Mouse (Mus musculus) neural tube, embryonic 15.5 days (tissue): ENCODE measurements around the gene Krt5. TPM values are rescaled to one million over a fixed set of nuclear protein-coding genes. Genes with fewer than 3 reads are reported as not detected.
"Not testable (repeated sequence)": the region's sequence is repeated elsewhere in the genome, so short reads cannot be mapped to it uniquely, and the experiment has no call there.

ENCODE experiments used
- ATAC-seq: fragments of 200-750 bp; cut with Nextera tagmentation; 2 replicates; pipeline ENCODE4 v1.8.0; 2017; ENCODE audit warnings: mild to moderate bottlenecking, moderate TSS enrichment, moderate library complexity; ENCODE audit not compliant: low FRiP score
- H3K27ac ChIP-seq: fragments of 300-500 bp; sonication (generic); replicated peaks from 2 replicates; pipeline ENCODE4 v1.5.1; 2015; ENCODE audit warnings: mild to moderate bottlenecking, inconsistent platforms
- H3K27me3 ChIP-seq: fragments of 300-500 bp; sonication (generic); replicated peaks from 2 replicates; pipeline ENCODE4 v1.6.1; 2015; ENCODE audit warnings: inconsistent platforms
- H3K36me3 ChIP-seq: fragments of 300-500 bp; sonication (generic); 2 replicates; pipeline ENCODE4 v1.6.1; 2015; ENCODE audit warnings: inconsistent platforms
- H3K4me1 ChIP-seq: fragments of 300-500 bp; sonication (generic); 2 replicates; pipeline ENCODE4 v1.6.1; 2015; ENCODE audit warnings: inconsistent platforms
- H3K4me2 ChIP-seq: fragments of 300-500 bp; sonication (generic); 2 replicates; pipeline ENCODE4 v1.6.1; 2015; ENCODE audit warnings: inconsistent platforms, mild to moderate bottlenecking, moderate library complexity
- H3K4me3 ChIP-seq: fragments of 300-500 bp; sonication (generic); replicated peaks from 2 replicates; pipeline ENCODE4 v1.5.1; 2015; ENCODE audit warnings: mild to moderate bottlenecking, inconsistent platforms
- H3K9ac ChIP-seq: fragments of 300-500 bp; sonication (generic); replicated peaks from 2 replicates; pipeline ENCODE4 v1.6.1; 2015; ENCODE audit warnings: mild to moderate bottlenecking, inconsistent platforms
- H3K9me3 ChIP-seq: fragments of 300-500 bp; sonication (generic); replicated peaks from 2 replicates; pipeline ENCODE4 v1.6.1; 2016; ENCODE audit warnings: inconsistent platforms
- WGBS: fragments of 180-500 bp; shearing (Covaris S2); methylation state at CpG from one replicate; pipeline ENCODE4 v1.1.7; 2015; ENCODE audit warnings: mixed read lengths; 5-methylcytosine and 5-hydroxymethylcytosine counted together
- microRNA-seq: library from miRNA; unstranded; fragments of <30 nt; microRNA quantifications from one replicate; pipeline ENCODE4, GENCODE M21; 2017
- polyA plus RNA-seq: library from polyadenylated mRNA; unstranded; fragments of >200 nt; fragmentation: Nextera tagmentation; extraction: Ambion mirVana; gene quantifications from 2 replicates; pipeline ENCODE4 v1.2.1, GENCODE M21; 2015

Krt5 gene
- polyA plus RNA-seq, 1 experiment from 2014 or later: 0.79 TPM

- 71% methylated on average over 3 of the region's 3 CpGs for WGBS
- H3K27me3 ChIP-seq: no peaks in the 10 kb centered on the region
- no peaks in the 10 kb centered on the region for H3K9me3 ChIP-seq
- no peaks in the 10 kb centered on the region for H3K4me1 ChIP-seq
- H3K36me3 ChIP-seq: no peaks in the 10 kb centered on the region
- ATAC-seq: no peak
- H3K27ac ChIP-seq: no peak overlapping the region
- H3K4me3 ChIP-seq: no peak overlapping the region
- no peak overlapping the region for H3K9ac ChIP-seq
- no peak overlapping the region for H3K4me2 ChIP-seq
Measured at GRCm38 (mm10) chr15:101699192-101699591, 13.5 kb downstream of the Krt5 start.

GRCm38 (mm10) chr15:101697326-101698188, 15.1 kb downstream of the Krt5 start:
- no peak overlapping the region for H3K4me2 ChIP-seq
- H3K9ac ChIP-seq: no peak overlapping the region
- H3K9me3 ChIP-seq: no peaks in the 10 kb centered on the region
- H3K27ac ChIP-seq: no peak overlapping the region
- 77% methylated on average over 8 of the region's 8 CpGs for WGBS
- ATAC-seq: no peak
- H3K27me3 ChIP-seq: no peaks in the 10 kb centered on the region
- H3K36me3 ChIP-seq: no peaks in the 10 kb centered on the region
- no peak overlapping the region for H3K4me3 ChIP-seq
- no peaks in the 10 kb centered on the region for H3K4me1 ChIP-seq

GRCm38 (mm10) chr15:101694207-101694606, 18.5 kb downstream of the Krt5 start, which contains the start of gene Krt6a:
TSS of gene Krt6a (minus strand) at chr15:101694307.
- H3K9ac ChIP-seq: no peak within 1 kb of the TSS
- H3K4me2 ChIP-seq: no peak within 1 kb of the TSS
- no peaks in the 10 kb centered on the region for H3K36me3 ChIP-seq
- WGBS: 86% methylated on average over 5 of the region's 5 CpGs
- H3K4me1 ChIP-seq: no peaks in the 10 kb centered on the region
- no peaks in the 10 kb centered on the region for H3K9me3 ChIP-seq
- no peak for ATAC-seq
- no peak within 1 kb of the TSS for H3K4me3 ChIP-seq
- H3K27me3 ChIP-seq: no peaks in the 10 kb centered on the region
- H3K27ac ChIP-seq: no peak within 1 kb of the TSS

GRCm38 (mm10) chr15:101690460-101690859, 22.2 kb downstream of the Krt5 start:
- H3K4me2 ChIP-seq, H3K27me3 ChIP-seq, H3K4me1 ChIP-seq, ATAC-seq, H3K9ac ChIP-seq, H3K27ac ChIP-seq, H3K9me3 ChIP-seq, H3K4me3 ChIP-seq, H3K36me3 ChIP-seq: not testable (repeated sequence)
- 95% methylated on average over 5 of the region's 5 CpGs for WGBS

DNA sequence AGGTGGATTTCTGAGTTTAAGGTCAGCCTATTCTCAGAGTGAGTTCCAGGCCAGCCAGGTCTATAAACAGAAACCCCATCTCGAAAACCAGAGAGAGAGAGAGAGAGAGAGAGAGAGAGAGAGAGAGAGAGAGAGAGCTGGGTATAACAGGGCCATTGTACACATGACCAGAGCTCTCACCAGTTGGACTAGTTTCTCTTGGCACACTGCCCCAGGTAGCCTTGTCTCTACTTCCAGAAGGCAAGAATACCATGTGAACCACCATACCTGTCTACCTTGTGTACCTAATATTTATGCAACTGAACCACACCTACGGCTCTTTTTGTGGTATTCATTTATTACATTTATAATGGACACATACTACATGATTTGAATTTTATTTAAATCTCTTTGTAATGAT, 24.5 kb downstream of the Krt5 start:
- Histone ChIP-seq H3K4me3 (no peak overlapping the region), H3K4me2 (no peak overlapping the region), H3K27ac (no peak overlapping the region), H3K9ac (no peak overlapping the region), H3K36me3 (no peaks in the 10 kb centered on the region), H3K27me3 (no peaks in the 10 kb centered on the region), H3K9me3 (no peaks in the 10 kb centered on the region), H3K4me1 (no peaks in the 10 kb centered on the region)
- 83% methylated on average over 2 of the region's 2 CpGs for WGBS
- no peak for ATAC-seq

- Histone ChIP-seq H3K9ac (no peak within 1 kb of the TSS), H3K27ac (no peak within 1 kb of the TSS), H3K4me1 (no peaks in the 10 kb centered on the region), H3K27me3 (no peaks in the 10 kb centered on the region), H3K36me3 (no peaks in the 10 kb centered on the region), H3K9me3 (no peaks in the 10 kb centered on the region), H3K4me2 (no peak within 1 kb of the TSS), H3K4me3 (no peak within 1 kb of the TSS)
- WGBS: 87% methylated on average over 2 of the region's 2 CpGs
- no peak for ATAC-seq
Measured at GRCm38 (mm10) chr15:101680187-101680586, 32.5 kb downstream of the Krt5 start, which contains the start of gene Krt6b. TSS of gene Krt6b (minus strand) at chr15:101680287.

DNA sequence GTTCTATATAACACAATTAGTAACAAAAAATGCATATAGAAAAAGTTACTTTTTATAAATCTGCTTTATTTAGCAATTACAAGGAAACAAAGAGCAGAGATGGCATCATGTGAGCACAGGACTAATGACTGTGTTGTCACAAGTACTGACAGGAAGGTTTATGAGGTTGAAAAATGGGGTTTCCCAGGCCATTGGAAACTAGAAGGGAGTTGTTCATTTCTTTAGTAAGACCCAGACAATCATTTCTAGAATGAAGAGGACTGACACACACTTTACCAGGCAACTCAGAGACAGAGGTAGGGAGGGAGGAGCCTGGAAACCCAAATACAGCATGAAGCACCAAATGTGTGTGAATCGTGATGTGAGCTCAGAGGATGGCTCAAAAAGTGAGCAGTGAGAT, 36.7 kb downstream of the Krt5 start:
- Histone ChIP-seq H3K4me1 (no peaks in the 10 kb centered on the region), H3K27me3 (no peaks in the 10 kb centered on the region), H3K27ac (no peak overlapping the region), H3K4me2 (no peak overlapping the region), H3K4me3 (no peak overlapping the region), H3K36me3 (no peaks in the 10 kb centered on the region), H3K9ac (no peak overlapping the region), H3K9me3 (no peaks in the 10 kb centered on the region)
- 81% methylated on average over 1 of the region's 1 CpGs for WGBS
- ATAC-seq: no peak

Small RNAs within 50 kb of the gene (microRNA-seq; reads per million reads assigned to microRNA genes)
- gene Gm44323: not detected
- not detected for gene Gm44342
- not detected for gene Gm44383

Other genes starting within 250 kb of the Krt5 start
- not detected in 2 replicates for gene Krt81, start 249.1 kb downstream of the Krt5 start, polyA plus RNA-seq
- 0.11 TPM in 1 of 2 replicates, not detected in the other for gene Krt86, start 239.4 kb downstream of the Krt5 start, polyA plus RNA-seq
- gene Krt83, start 221.4 kb downstream of the Krt5 start, polyA plus RNA-seq: not detected in 2 replicates
- gene Gm49425, start 195.6 kb downstream of the Krt5 start, polyA plus RNA-seq: 0.19 and 0.42 TPM in 2 replicates
- 0.28 TPM in 1 of 2 replicates, not detected in the other for gene Krt84, start 180.1 kb downstream of the Krt5 start, polyA plus RNA-seq
- not detected in 2 replicates for gene Krt82, start 162.2 kb downstream of the Krt5 start, polyA plus RNA-seq
- gene Krt90, start 149.9 kb downstream of the Krt5 start, polyA plus RNA-seq: 0.06 and 0.12 TPM in 2 replicates
- gene Krt75, start 139.0 kb downstream of the Krt5 start, polyA plus RNA-seq: 0.10 TPM in 1 of 2 replicates, not detected in the other
- not detected in 2 replicates for gene Gm5414, start 84.7 kb downstream of the Krt5 start, polyA plus RNA-seq
- not detected in 2 replicates for gene Gm5478, start 65.5 kb downstream of the Krt5 start, polyA plus RNA-seq
- gene Krt6b, start 32.6 kb downstream of the Krt5 start, polyA plus RNA-seq: 0.09 TPM in 1 of 2 replicates, not detected in the other
- 0.75 and 1.5 TPM in 2 replicates for gene Krt6a, start 18.6 kb downstream of the Krt5 start, polyA plus RNA-seq
- 0.22 and 0.55 TPM in 2 replicates for gene Krt71, start 30.2 kb upstream of the Krt5 start, polyA plus RNA-seq
- 0.11 TPM in 1 of 2 replicates, not detected in the other for gene Krt72, start 73.6 kb upstream of the Krt5 start, polyA plus RNA-seq
- 0.31 and 0.47 TPM in 2 replicates for gene Krt73, start 89.4 kb upstream of the Krt5 start, polyA plus RNA-seq
- gene Krt2, start 105.3 kb upstream of the Krt5 start, polyA plus RNA-seq: not detected in 2 replicates
- gene Krt1, start 137.9 kb upstream of the Krt5 start, polyA plus RNA-seq: 11.9 and 16.9 TPM in 2 replicates
- 0.29 and 0.54 TPM in 2 replicates for gene Krt77, start 156.8 kb upstream of the Krt5 start, polyA plus RNA-seq
- gene Krt76, start 180.0 kb upstream of the Krt5 start, polyA plus RNA-seq: not detected in 2 replicates
- 2.8 and 3.4 TPM in 2 replicates for gene Krt4, start 211.8 kb upstream of the Krt5 start, polyA plus RNA-seq
- 0.23 and 0.27 TPM in 2 replicates for gene Krt79, start 227.4 kb upstream of the Krt5 start, polyA plus RNA-seq
- gene Krt78, start 241.4 kb upstream of the Krt5 start, polyA plus RNA-seq: 0.05 TPM in 2 replicates